Mouse (Mus musculus) brain, embryonic 14.5 days (tissue): ENCODE data around the gene Lbhd1. TPM values are rescaled to one million over a fixed set of nuclear protein-coding genes. Genes with fewer than 3 reads are reported as not detected.
A peak's percentile ranks its signal among the peaks of the same experiment; 100 is the strongest.
"Not testable (repeated sequence)": the region's sequence is repeated elsewhere in the genome, so short reads cannot be mapped to it uniquely, and the experiment has no call there.

Source experiments
- DNase-seq: peaks from one replicate; pipeline ENCODE4 v3.0.0-alpha.2; 2011; ENCODE audit warnings: low read depth
- CTCF ChIP-seq: fragments of 200-500 bp; IDR thresholded peaks from 2 replicates; pipeline ENCODE4 v1.5.1; 2012; ENCODE audit warnings: inconsistent platforms, mild to moderate bottlenecking, moderate library complexity, borderline replicate concordance; ENCODE audit not compliant: insufficient read depth, insufficient read length; ENCODE audit errors: extremely low read depth
- POLR2A ChIP-seq: fragments of 200-500 bp; IDR thresholded peaks from 2 replicates; pipeline ENCODE4 v1.6.1; 2012; ENCODE audit warnings: mild to moderate bottlenecking, inconsistent platforms, borderline replicate concordance; ENCODE audit not compliant: poor library complexity, insufficient read depth, insufficient read length, severe bottlenecking; ENCODE audit errors: extremely low read depth
- polyA plus RNA-seq: library from polyadenylated mRNA; depleted of rRNA; stranded (reverse); fragments of >200 nt; gene quantifications from 2 replicates; pipeline ENCODE4 v1.2.3, GENCODE M21; 2012

The Lbhd1 gene
- polyA plus RNA-seq, 1 experiment = 5.5 TPM

GRCm38 (mm10) chr19:8886916-8887584 lies 3.5 kb downstream of the Lbhd1 start:
- TF ChIP-seq POLR2A = no peak
- no peak for TF ChIP-seq CTCF
- no peak for DNase-seq

- no peak for DNase-seq
- TF ChIP-seq CTCF = no peak
- no peak for TF ChIP-seq POLR2A
These were observed 4.3 kb downstream of the Lbhd1 start for GRCm38 (mm10) chr19:8887585-8888463.

GRCm38 (mm10) chr19:8888511-8889385 lies 5.2 kb downstream of the Lbhd1 start, which contains the start of the genes 1810009A15Rik and Gm49416:
TSS of gene 1810009A15Rik (plus strand) at chr19:8888853.
TSS of gene Gm49416 (plus strand) at chr19:8888926.
- TF ChIP-seq POLR2A = peak; percentile 60; the same call in 1 of the 2 replicates
- no peak for TF ChIP-seq CTCF
- peak; percentile 99 for DNase-seq

- peak; percentile 95 for DNase-seq
- TF ChIP-seq POLR2A (peak; percentile 78), CTCF (no peak)
These were observed 9.6 kb downstream of the Lbhd1 start, which contains the start of gene Ints5 for GRCm38 (mm10) chr19:8892829-8893766. TSS of gene Ints5 (plus strand) at chr19:8893005.

GRCm38 (mm10) chr19:8895397-8895960 lies 11.9 kb downstream of the Lbhd1 start:
- TF ChIP-seq CTCF (no peak), POLR2A (no peak)
- no peak for DNase-seq

GRCm38 (mm10) chr19:8896231-8896630 lies 12.7 kb downstream of the Lbhd1 start:
- not testable (repeated sequence) for DNase-seq

GRCm38 (mm10) chr19:8897211-8897864 lies 13.8 kb downstream of the Lbhd1 start:
- peak; percentile 41 for DNase-seq

- TF ChIP-seq CTCF (0 out of 2 replicates have a peak, but pooled peaks have one; percentile 6), POLR2A (peak; percentile 54; the same call in 1 of the 2 replicates)
- DNase-seq = peak; percentile 99
These were observed 14.4 kb downstream of the Lbhd1 start, which contains the start of gene Ganab for GRCm38 (mm10) chr19:8897865-8898495. TSS of gene Ganab (plus strand) at chr19:8898071.

- TF ChIP-seq CTCF (no peak), POLR2A (no peak)
These were observed 15.0 kb downstream of the Lbhd1 start for GRCm38 (mm10) chr19:8898576-8898975.

GRCm38 (mm10) chr19:8899079-8899478 lies 15.5 kb downstream of the Lbhd1 start:
- no peak for DNase-seq
- TF ChIP-seq CTCF = no peak
- TF ChIP-seq POLR2A = no peak

More at GRCm38 (mm10) chr19:8898576-8898975, 15.0 kb downstream of the Lbhd1 start:
- DNase-seq = no peak
